Mouse (Mus musculus): ENCODE data around the gene Slc36a2.
A peak's percentile ranks its signal among the peaks of the same experiment; 100 is the strongest.

Gene Slc36a2

DNA sequence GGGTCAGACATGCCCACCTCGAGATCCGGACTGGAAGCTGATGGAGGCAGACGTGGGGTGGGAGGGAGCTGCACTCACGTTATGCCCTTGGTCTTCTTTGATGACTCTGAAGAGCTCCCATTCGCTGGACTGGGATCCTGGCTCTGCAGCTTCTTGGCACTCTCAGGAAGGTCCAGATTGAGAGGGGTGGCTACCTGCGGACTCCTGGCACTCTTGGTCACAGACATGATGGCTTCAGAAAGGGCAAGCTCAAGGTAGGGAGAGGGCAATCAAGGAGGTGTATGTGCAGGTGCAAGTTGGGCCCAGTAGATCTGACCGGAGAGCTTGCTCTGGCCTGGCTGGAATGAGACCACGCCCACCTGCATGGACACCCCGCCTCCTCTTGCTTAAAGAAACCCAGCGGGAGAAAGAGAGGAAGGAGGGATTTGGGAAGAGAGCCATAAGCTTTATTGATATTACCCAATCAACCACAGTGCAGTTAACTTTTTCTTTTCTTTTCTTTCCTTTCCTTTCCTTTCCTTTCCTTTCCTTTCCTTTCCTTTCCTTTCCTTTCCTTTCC, at the start of gene Slc36a2:
Gene Slc36a2 (minus strand): TSS at position 345 of the 559 bp plus-strand sequence.
- no peak for DNase-seq (ENCODE audit: low spot score)

DNA sequence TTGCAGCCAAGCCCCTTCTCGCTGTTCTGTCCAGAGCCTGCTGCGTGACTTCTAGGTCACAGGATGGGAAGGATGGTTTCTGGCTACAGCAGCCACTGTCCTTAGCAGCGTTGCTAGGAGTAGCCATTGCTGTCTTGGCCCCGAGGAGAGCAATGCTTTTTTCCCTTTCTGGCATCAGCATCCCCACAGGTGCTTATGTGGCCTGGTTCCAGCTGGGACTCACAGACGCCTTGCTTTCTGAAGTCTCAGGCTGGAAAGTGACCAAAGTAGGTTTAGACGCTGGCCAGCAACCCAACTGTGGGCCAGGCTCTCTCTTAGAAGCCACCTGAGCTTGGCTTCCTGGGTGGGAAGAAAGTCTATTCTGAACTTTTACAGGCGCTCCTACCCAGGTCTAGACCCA, 49.4 kb upstream of the Slc36a2 start:
- no peak for DNase-seq (ENCODE audit: low spot score)

DNA sequence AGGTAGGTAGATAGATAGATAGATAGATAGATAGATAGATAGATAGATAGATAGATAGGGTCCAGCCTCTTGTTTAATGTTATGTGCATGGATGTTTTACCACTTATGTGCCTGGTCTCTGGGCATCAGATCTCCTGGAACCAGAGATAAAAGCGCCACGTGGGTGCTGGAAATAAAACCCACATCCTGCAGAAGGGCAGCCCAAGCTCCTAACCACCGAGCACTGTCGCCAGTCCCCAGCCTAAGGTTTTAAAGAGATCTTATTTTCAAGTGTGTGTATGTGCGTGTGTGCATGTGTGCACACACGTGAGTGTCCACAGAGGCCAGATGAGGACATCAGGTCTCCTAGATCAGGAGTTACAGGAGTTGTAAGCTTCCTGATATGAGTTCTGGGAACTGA, 46.2 kb upstream of the Slc36a2 start:
- no peak for DNase-seq (ENCODE audit: low spot score)

DNA sequence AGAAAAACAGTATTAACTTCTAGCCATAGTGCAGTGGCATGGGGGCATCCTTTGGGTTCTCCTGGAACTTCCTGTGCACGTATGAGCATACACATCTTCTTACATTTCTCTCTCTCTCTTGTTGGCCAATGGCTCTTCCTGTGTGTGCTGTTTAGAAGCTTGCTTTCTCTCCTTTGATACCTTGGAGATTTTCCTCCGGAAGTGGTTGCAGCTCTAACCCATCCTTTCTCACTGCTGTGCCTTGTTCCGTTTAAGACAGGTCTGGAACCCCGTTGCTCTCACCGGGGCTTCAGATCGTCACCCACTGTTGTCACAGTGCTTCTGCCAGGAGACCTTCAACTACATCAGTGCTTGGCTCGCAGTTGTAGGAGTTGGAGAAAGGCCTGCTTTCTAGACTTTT, 36.4 kb upstream of the Slc36a2 start:
- no peak for DNase-seq (ENCODE audit: low spot score)

DNA sequence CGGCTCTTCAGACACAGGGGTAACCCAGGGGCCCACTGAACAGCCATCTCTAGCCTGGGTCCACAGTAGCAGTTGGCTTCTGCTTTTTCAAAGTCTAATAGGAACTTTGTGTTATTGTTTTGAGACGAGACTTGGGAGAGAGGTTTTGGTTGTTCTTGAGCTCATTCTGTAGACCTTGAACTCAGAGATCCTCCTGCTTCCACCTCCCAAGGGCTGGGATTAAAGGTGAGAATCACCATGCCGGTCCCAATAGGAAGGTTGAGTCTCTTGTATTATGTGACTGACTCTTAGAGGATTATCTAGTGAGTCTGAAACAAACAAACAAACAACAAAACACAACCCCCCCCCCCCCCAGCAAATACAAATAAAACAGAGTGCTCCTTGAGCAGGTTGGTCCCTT, 33.6 kb upstream of the Slc36a2 start:
- no peak for DNase-seq (ENCODE audit: low spot score)

DNA sequence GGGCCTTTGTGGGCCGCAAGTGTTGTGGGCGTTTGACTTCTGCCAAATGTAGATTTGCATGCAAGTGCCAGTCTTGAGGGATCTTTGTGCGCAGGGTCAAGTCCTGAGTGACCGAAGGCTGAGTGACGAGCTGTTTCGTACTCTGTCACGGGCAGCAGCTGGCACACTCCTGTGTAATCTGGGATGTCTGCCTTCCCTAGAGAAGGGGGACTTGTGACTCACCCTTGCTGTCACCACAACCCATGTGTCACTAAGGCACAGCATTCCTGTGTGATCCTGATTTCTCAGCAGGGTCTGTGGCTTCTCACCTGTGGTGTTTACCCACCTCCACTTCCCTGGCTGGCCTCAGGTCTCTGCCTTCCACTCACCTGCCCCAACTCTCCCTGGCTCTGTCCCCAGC, 33.0 kb upstream of the Slc36a2 start:
- DNase-seq (ENCODE audit: low spot score), result no peak

DNA sequence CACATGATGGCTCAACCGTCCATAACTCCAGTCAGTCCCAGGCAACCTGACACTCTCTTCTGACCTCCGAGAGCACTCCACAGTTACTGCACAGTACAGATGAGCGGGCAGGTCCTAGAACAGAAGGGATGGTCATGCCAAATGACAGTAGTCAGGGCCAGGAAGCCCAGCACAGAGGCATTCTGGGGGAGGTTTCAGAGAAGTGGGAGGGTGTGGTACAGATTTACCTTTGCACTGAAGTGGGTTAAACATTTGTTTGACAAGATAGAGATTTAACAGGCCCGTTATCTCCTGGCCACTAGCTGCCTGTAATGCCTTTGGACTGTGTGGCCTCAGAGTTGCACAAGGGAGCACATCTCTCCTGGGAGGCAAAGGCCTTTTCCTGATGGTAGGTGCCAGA, 32.5 kb upstream of the Slc36a2 start:
- DNase-seq (ENCODE audit: low spot score), result no peak

DNA sequence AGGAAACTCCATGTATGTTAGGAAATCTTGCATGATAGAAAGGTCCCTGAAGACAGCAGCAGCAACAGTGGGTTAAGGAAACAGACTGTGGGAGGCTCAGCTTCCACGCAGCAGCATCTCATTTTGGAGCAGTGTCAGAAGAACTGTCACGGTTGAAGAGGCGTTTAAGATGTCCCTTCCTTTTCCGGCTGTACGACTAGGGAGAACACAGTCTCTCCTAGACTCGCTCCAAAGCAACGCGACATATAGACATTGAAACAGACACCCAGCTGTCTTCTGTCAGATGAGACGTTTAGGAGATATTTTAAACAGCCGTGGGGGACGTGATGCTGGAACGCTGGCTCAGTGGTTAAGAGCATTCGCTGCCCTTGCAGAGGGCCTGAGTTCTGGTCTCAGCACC, 32.0 kb upstream of the Slc36a2 start:
- no peak for DNase-seq (ENCODE audit: low spot score)

DNA sequence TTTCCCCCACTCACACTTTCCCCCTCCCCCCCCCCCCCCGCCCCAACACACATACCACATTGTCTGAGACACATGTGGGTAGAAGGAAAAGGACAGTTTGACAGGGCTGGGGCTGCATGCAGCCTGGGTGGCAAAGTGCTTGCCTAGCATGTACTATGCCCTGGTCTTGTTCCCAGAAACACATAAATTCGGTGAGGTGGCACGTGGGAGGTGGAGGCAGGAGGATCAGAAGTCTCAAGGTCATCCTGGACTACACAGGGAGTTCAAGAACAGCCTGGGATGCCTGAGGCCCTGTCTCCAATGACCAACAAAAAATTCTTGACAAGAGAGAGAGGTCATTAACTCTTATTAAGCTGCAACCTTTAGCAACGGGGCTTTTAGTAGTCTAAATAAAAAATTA, 31.2 kb upstream of the Slc36a2 start:
- no peak for DNase-seq (ENCODE audit: low spot score)

DNA sequence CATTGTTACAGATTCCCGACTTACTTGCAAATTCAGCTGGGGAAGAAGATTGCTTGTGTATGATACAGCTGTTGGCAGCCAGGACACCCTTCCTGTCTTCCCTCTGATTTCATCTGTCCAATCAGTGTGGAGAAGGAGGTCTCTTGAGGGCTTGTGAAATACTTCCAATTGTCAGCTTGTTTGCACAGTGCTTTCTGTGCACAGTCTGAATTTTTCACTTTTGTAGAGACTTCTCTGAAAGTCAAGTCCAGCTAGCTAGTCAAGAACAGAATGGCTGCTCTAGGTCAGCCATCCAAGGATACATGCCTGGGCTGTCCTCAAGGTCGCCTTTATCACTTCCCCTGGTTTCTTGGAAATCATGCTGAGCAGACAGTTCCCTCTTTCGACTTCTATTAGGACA, 30.1 kb upstream of the Slc36a2 start:
- no peak for DNase-seq (ENCODE audit: low spot score)

DNA sequence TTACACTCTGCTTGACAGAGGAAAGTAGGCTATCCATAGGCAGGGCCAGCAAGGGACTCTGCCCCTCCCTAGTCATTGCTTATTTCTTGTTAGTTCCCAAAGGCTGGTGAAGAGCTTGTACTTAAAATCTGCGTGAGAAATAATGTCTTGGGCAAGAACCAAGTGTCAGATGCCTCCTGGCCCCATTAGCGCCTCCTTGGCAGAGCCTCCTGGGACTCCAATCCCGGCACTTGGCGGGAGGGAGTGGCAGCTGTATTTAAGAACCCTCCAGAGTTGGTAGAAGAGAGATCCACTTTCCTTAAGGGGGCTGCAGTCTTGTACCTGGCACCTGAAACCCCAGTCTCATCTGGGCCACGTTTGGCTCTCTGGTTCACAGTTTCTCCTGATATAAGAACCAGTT, 29.3 kb upstream of the Slc36a2 start:
- DNase-seq (ENCODE audit: low spot score), result no peak

DNA sequence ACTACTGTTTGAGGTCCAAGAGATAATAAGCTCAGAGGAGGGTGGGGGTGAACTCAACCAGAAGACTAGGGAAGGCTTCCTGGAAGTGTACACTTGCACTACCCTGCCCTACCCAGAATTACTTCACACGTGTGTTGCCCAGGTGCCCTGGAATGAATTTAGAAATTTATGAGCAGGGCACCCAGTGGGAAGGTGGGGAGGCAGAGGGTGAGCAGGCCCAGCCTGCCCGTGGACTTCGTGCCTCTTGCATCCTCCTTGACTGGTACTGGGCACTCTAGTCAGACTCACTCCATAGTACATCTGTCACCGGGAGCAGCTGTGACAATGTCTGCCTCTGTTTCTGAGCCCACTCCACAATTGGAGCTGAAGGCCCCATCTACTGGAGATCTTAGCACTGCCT, 28.6 kb upstream of the Slc36a2 start:
- no peak for DNase-seq (ENCODE audit: low spot score)

DNA sequence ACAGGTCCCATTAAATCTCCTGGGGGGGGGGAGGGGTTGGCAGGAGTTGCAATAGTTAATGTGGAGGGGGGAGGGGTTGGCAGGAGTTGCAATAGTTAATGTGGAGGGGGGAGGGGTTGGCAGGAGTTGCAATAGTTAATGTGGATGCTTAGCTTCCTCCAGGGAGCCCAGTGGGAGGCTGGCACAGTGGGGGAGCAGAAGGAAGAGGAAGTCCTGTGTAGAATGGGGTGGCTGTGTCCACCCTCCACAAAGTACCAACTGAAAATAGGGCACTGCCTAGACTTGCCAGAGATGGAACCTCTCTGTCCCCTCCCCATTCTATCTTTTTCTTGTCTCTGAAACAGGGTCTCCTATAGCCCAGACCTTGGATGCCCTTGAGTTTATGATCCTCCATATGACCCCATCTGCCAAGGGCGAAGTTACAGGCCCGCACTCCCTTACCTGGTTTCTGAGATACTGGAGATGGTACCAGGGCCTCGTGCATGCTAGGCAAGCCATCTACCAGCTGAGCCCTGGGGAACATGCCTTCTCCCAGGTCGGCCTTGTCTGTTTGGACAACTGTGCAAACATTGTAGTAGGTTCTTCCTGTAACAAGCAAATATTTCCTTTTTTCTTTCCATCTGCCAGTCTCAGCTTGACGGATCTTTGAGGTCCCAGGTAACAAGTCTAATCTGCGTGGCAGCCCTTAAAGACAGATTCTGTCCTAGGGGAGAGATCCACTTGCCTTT, 24.9 kb upstream of the Slc36a2 start:
- no peak for DNase-seq (ENCODE audit: low spot score)

DNA sequence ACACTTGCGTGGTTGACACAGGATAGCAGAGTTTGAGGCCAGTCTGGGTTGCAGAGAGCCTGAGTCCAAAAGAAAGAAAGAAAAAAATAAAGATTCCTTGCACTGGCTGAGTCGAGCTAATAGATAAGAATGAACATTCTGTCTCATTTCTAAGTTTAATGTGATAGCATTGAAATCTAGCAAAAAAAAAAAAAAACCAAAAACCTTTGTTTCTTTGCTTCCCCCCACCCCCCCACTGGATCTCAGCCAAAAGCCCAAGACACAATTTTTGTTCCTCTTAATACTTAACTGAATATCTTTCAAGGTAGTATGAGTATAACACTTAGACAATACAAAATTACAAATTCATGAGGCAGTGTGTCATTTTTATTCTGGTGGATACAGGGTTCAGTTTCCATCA, 24.2 kb upstream of the Slc36a2 start:
- no peak for DNase-seq (ENCODE audit: low spot score)

DNA sequence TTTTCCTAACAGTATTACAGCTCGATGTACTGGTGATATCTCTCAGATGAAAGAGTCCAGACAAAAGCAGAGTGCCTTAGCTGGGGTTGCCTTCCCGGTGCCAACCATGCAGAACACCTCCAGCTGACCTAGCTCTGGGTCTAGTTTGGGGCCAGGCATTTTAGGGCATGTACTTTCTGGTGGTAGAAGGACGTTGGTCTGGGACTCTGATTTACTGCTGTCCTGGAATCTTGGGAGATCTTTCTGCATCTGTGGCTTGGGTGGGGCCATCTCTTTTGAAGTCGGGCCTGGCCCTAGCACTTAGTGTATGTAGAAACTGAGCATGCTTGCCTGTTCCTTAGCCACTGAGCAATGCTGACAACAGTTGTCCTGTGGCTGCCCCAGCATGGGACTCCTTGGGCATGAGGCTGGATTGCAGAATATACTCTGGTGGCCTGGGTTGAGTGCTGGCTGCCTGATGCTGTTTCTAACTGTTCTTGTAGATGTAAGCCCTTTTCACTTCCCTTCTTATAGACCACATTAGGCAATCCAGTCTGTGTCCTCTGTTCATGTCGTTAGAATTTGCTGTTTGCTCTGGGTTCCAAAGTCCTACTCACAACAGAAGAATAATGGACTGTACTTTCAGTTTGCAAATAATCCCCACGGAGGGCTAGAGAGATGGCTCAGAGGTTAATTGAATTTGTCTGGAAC, 23.3 kb upstream of the Slc36a2 start:
- DNase-seq (ENCODE audit: low spot score), result no peak

DNA sequence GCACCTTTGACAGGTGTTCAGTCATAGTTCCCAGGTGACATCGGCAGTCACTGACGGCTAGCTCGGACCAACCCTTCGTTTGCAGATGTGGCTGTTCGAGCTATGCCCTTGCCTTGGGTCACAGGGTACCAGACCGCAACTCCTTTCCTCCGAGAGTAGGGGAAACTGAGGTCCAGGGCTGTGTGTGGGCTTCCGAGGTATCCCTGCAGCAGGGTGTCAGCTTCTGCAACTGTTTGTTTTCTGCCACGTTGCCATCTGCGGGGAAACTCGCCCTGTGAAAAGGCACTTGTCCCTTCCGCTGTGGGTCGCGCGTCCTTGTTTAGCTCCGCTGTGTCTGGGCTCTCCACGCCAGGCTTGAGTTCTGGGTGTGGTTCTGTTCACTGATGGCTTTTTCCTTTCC, 19.7 kb upstream of the Slc36a2 start:
- DNase-seq (ENCODE audit: low spot score), result no peak

DNA sequence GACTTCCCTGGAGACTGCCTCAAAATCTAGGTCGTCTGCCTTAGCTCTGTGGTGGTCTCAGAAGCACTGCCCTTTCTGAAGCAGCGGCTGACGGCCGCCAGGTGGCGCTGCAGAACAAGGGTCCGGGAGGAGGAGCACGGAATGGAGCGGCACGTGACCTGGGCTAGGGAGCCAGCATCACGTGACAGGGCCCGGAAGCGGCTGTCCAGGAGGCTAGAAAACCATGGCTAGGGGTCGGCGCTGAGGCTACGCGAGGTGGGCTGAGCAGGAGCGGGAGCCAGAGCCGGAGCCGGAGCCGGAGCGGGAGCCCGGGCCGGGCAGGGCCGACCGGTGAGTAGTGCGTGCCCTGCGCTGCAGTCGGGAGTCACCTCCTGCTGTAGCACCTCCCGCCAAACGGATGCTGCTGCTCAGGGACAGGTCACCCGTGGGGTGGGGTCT, 19.3 kb upstream of the Slc36a2 start, which contains the start of gene Slc36a1:
Gene Slc36a1 (plus strand): TSS at position 192 of the 438 bp plus-strand sequence.
- DNase-seq (ENCODE audit: low spot score), result peak; percentile 97

DNA sequence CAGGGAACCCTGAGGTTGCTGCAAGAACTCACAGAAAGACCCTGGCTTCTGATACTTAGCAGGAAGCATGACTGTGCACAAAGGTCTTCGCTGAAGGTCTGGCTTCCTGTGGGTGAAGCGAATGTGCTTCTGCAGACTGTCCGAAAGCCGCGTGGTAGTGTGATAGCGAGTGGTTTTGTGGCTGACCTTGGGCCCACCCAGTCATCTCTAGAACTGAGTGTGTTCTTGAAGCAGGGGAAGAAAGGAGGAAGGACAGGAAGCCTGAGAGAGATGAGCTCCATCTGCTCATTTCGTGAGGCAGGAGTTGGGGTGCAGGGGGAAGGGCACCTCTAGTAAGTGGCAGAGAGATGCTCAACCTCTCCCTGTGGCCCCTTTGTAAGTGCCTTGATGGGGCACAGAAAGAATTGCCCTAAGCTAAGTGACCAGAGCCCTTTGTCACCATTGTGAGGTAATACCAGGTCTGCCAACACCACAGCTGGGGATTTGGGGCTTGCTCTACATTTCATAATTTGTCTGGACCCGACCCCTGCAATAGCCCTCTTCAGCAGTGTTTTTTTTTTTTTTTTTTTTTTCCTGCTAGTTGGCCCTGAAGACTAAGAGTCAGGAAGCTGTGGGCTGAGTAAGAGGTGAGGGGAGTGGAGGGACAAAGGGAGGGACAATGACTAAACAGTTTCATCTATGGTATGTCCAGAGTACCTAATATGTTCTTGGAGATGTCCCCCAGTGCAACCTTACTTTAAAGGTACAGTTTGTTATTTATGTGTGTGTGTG, 13.0 kb upstream of the Slc36a2 start:
- DNase-seq (ENCODE audit: low spot score), result no peak

DNA sequence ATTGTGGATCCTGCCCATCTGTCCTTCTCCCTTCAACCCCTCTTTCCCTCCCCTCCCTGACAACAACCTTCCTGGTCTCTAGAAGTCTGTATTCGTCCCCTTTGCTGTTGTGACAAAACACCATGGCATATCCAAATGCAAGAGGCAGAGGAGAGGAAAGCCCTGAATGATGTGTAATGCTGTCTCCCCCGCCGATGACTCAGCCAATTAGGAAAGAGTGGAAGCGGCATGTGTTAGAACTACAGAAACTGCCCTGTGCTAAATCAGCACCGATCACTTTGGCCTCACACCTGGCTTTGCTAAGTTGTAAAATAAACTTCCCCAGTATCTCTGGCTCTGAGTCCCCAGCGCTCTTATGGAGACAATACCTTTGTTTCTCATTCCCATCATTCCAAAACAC, 12.2 kb upstream of the Slc36a2 start:
- no peak for DNase-seq (ENCODE audit: low spot score)

DNA sequence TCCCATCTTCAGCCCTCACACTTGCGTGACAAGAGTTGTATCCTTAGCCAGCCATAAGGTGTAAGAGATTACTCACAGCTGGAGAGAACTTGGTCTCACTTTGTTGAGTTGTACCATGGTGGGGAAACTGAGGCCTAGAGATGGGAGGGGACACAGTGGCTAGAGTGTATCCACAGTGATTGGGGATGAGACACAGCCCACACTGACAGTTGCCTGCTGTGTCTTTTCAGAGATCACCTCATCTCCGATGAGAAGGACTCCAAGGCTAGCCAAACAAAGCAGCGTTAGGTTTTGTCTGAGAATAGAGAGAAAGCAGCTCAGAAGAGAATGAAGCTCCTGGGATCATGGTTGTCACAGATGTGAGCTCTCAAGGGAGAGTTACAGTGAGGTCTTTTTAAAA, 5.3 kb upstream of the Slc36a2 start:
- DNase-seq (ENCODE audit: low spot score), result no peak

DNA sequence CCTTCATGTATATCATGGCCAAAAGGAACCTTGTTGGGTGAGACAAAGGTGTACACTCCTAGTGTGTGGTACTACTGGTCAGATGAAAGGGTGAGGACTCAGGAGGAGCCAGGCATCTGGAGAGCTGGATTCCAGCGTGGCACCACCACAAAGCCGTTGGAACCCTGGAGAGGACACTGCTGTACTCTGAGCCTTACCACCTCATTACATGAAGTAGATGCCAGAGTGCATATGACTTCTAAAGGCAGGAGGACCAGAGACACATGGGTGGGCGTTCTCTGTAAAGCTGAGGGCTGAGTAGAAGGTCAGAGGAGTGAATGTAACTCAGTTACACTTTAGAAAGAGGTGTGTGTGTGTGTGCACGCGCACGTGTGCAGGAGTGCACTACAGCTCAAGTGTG, 2.9 kb upstream of the Slc36a2 start:
- DNase-seq (ENCODE audit: low spot score), result no peak

DNA sequence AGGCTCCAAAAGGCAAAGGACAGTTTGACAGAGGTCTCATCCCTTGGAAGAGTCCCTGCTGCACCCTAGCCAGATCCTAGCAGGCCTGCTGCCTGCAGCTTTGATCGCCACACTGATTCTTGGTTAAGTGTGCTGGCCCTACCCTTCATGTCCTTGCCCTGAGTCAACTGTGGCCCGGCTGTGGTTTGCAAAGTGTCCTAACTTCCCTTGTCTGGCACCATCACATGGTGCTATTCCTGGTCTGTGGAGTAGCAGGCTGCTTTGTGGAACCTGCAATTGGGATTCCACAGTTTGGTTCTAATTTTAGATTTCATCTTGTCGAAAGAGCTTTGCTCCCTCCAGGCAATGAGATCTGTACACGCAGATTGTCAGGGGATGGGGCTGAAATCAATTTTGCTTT, 2.4 kb upstream of the Slc36a2 start:
- no peak for DNase-seq (ENCODE audit: low spot score)

DNA sequence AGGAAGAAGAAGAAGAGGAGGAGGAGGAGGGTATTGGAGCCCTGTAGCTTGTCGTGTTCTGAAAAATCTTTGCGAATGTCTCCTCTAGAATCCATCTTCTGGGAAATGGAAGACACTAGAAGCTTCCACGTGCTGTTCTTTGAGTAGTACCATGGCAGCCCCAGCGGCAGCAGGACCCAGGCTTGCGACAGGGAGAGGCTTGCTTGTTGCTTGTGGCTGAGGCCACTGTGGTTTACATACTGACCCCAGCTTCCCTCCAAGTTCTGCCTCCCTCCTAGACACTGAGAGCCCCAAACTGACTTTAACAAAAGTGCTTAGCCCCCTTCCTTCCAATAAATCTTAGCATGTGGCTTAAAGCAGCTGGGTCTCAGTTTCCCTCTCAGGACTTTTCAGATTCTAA, 631 bp downstream of the Slc36a2 start:
- no peak for DNase-seq (ENCODE audit: low spot score)
